Mouse (Mus musculus) stomach, postnatal 0 days (tissue): ENCODE results near the gene Cd209a. TPM values are rescaled to one million over a fixed set of nuclear protein-coding genes. Genes with fewer than 3 reads are reported as not detected.

Experiments
- ATAC-seq: fragments of 200-750 bp; cut with Nextera tagmentation; 2 replicates; pipeline ENCODE4 v1.8.0; 2017; ENCODE audit not compliant: low FRiP score, low TSS enrichment
- DNase-seq: peaks from one replicate; pipeline ENCODE4 v3.0.0-alpha.2; 2016; ENCODE audit warnings: low spot score
- H3K27ac ChIP-seq: fragments of 300-500 bp; sonication (generic); replicated peaks from 2 replicates; pipeline ENCODE4 v1.5.1; 2014; ENCODE audit warnings: mild to moderate bottlenecking, control low read depth
- H3K27me3 ChIP-seq: fragments of 300-500 bp; sonication (generic); 2 replicates; pipeline ENCODE4 v1.6.1; 2014; ENCODE audit warnings: low read length; ENCODE audit not compliant: control insufficient read depth, insufficient read depth
- H3K36me3 ChIP-seq: fragments of 300-500 bp; sonication (generic); 2 replicates; pipeline ENCODE4 v1.6.1; 2014; ENCODE audit warnings: low read length, mixed read lengths; ENCODE audit not compliant: control insufficient read depth, insufficient read depth
- H3K4me1 ChIP-seq: fragments of 300-500 bp; sonication (generic); replicated peaks from 2 replicates; pipeline ENCODE4 v1.6.1; 2014; ENCODE audit warnings: antibody characterized with exemption; ENCODE audit not compliant: control insufficient read depth, insufficient read depth
- H3K4me2 ChIP-seq: fragments of 300-500 bp; sonication (generic); replicated peaks from 2 replicates; pipeline ENCODE4 v1.6.1; 2014; ENCODE audit warnings: low read depth, mild to moderate bottlenecking, control low read depth, moderate library complexity
- H3K4me3 ChIP-seq: fragments of 300-500 bp; sonication (generic); 2 replicates; pipeline ENCODE4 v1.5.1; 2014; ENCODE audit warnings: low read depth, low read length, control low read depth
- H3K9ac ChIP-seq: fragments of 300-500 bp; sonication (generic); 2 replicates; pipeline ENCODE4 v1.6.1; 2014; ENCODE audit warnings: mild to moderate bottlenecking, low read length, control low read depth, mixed read lengths
- H3K9me3 ChIP-seq: fragments of 300-500 bp; sonication (generic); 2 replicates; pipeline ENCODE4 v1.6.1; 2016; ENCODE audit warnings: low read length; ENCODE audit not compliant: control insufficient read depth
- CTCF ChIP-seq: IDR thresholded peaks from 2 replicates; pipeline ENCODE4 v1.5.1; 2016; ENCODE audit warnings: antibody characterized with exemption, low read depth, mild to moderate bottlenecking, moderate library complexity
- EP300 ChIP-seq: optimal IDR thresholded peaks from 2 replicates; pipeline ENCODE3; 2016; ENCODE audit warnings: antibody characterized with exemption
- WGBS: fragments of 180-500 bp; shearing (Covaris S2); extraction: QIAGEN DNeasy Blood & Tissue Kit; methylation state at CpG from one replicate; pipeline ENCODE4 v1.1.7; 2014; 5-methylcytosine and 5-hydroxymethylcytosine counted together
- microRNA-seq: library from miRNA; unstranded; fragments of <30 nt; microRNA quantifications from one replicate; pipeline ENCODE4, GENCODE M21; 2016
- polyA plus RNA-seq: library from polyadenylated mRNA; unstranded; fragments of >200 nt; fragmentation: Nextera tagmentation; extraction: Ambion mirVana; gene quantifications from 2 replicates; pipeline ENCODE4 v1.2.1, GENCODE M21; 2015

Cd209a gene
- polyA plus RNA-seq, 1 experiment from 2014 or later = 0.11 TPM

GRCm38 (mm10) chr8:3707611-3708010 is 41.2 kb downstream of the Cd209a start:
- 64% methylated on average over 7 of the region's 7 CpGs for WGBS
- Histone ChIP-seq H3K9me3 (no peaks in the 10 kb centered on the region), H3K4me1 (no peaks in the 10 kb centered on the region), H3K27me3 (no peaks in the 10 kb centered on the region), H3K9ac (no peak overlapping the region), H3K36me3 (no peaks in the 10 kb centered on the region), H3K4me3 (no peak overlapping the region), H3K4me2 (no peak overlapping the region), H3K27ac (no peak overlapping the region)
- DNase-seq (no peak), ATAC-seq (no peak)
- TF ChIP-seq CTCF (no peak), EP300 (no peak)

GRCm38 (mm10) chr8:3705711-3706110 is 43.1 kb downstream of the Cd209a start:
- peak; percentile 29 for DNase-seq
- 58% methylated on average over 4 of the region's 4 CpGs for WGBS

GRCm38 (mm10) chr8:3701491-3701890 is 47.3 kb downstream of the Cd209a start:
- Histone ChIP-seq H3K27ac (no peak overlapping the region), H3K4me3 (no peak overlapping the region), H3K27me3 (no peaks in the 10 kb centered on the region), H3K9me3 (no peaks in the 10 kb centered on the region), H3K36me3 (no peaks in the 10 kb centered on the region), H3K4me1 (no peaks in the 10 kb centered on the region), H3K4me2 (no peak overlapping the region), H3K9ac (no peak overlapping the region)
- DNase-seq = no peak
- no peak for TF ChIP-seq CTCF
- TF ChIP-seq EP300 = no peak
- no peak for ATAC-seq
- WGBS = 93% methylated on average over 1 of the region's 1 CpGs

More at GRCm38 (mm10) chr8:3705711-3706110, 43.1 kb downstream of the Cd209a start:
- H3K4me2 ChIP-seq = no peak overlapping the region
- no peaks in the 10 kb centered on the region for H3K36me3 ChIP-seq
- H3K9me3 ChIP-seq = no peaks in the 10 kb centered on the region
- H3K9ac ChIP-seq = no peak overlapping the region
- H3K4me1 ChIP-seq = no peaks in the 10 kb centered on the region
- no peak overlapping the region for H3K4me3 ChIP-seq
- no peak for ATAC-seq
- TF ChIP-seq CTCF = peak; percentile 63
- no peak for TF ChIP-seq EP300
- no peak overlapping the region for H3K27ac ChIP-seq
- H3K27me3 ChIP-seq = no peaks in the 10 kb centered on the region

- DNase-seq (no peak), ATAC-seq (no peak)
- Histone ChIP-seq H3K4me1 (no peaks in the 10 kb centered on the region), H3K9ac (no peak within 1 kb of the TSS), H3K27ac (no peak within 1 kb of the TSS), H3K36me3 (no peaks in the 10 kb centered on the region), H3K4me2 (no peak within 1 kb of the TSS), H3K27me3 (no peaks in the 10 kb centered on the region), H3K9me3 (no peaks in the 10 kb centered on the region), H3K4me3 (no peak within 1 kb of the TSS)
- 82% methylated on average over 3 of the region's 3 CpGs for WGBS
- no peak for TF ChIP-seq CTCF
- TF ChIP-seq EP300 = no peak
Measured at GRCm38 (mm10) chr8:3694121-3694520, 54.7 kb downstream of the Cd209a start, which contains the start of gene Fcer2a. Gene Fcer2a (minus strand): TSS chr8:3694175.

Small RNAs within 50 kb of the gene (microRNA-seq; reads per million reads assigned to microRNA genes)
- not detected for gene Gm24934

Other genes starting within 250 kb of the Cd209a start
- 24.7 and 28.4 TPM in 2 replicates for gene Mcoln1, start 248.5 kb downstream of the Cd209a start, polyA plus RNA-seq
- gene Pnpla6, start 233.6 kb downstream of the Cd209a start, polyA plus RNA-seq = 15.4 and 16.0 TPM in 2 replicates
- gene C330021F23Rik, start 181.0 kb downstream of the Cd209a start, polyA plus RNA-seq = 0.18 and 0.38 TPM in 2 replicates
- gene Camsap3, start 161.7 kb downstream of the Cd209a start, polyA plus RNA-seq = 14.2 and 20.1 TPM in 2 replicates
- gene Xab2, start 127.7 kb downstream of the Cd209a start, polyA plus RNA-seq = 23.3 and 25.5 TPM in 2 replicates
- 143 and 171 TPM in 2 replicates for gene Pet100, start 127.4 kb downstream of the Cd209a start, polyA plus RNA-seq
- gene Pcp2, start 123.4 kb downstream of the Cd209a start, polyA plus RNA-seq = 0.25 TPM in 1 of 2 replicates, not detected in the other
- 111 and 121 TPM in 2 replicates for gene Stxbp2, start 118.0 kb downstream of the Cd209a start, polyA plus RNA-seq
- gene Retn, start 93.2 kb downstream of the Cd209a start, polyA plus RNA-seq = not detected in 2 replicates
- gene Mcemp1, start 83.2 kb downstream of the Cd209a start, polyA plus RNA-seq = 0.11 and 0.15 TPM in 2 replicates
- gene Fcor, start 76.6 kb downstream of the Cd209a start, polyA plus RNA-seq = 3.4 and 5.3 TPM in 2 replicates
- gene Trappc5, start 72.7 kb downstream of the Cd209a start, polyA plus RNA-seq = 26.6 and 27.9 TPM in 2 replicates
- 0.44 and 0.47 TPM in 2 replicates for gene Fcer2a, start 54.8 kb downstream of the Cd209a start, polyA plus RNA-seq
- 0.10 and 0.21 TPM in 2 replicates for gene Clec4g, start 28.3 kb downstream of the Cd209a start, polyA plus RNA-seq
- not detected in 2 replicates for gene Cd209e, start 105.3 kb upstream of the Cd209a start, polyA plus RNA-seq
- not detected in 2 replicates for gene Cd209d, start 129.6 kb upstream of the Cd209a start, polyA plus RNA-seq
- gene Cd209b, start 177.9 kb upstream of the Cd209a start, polyA plus RNA-seq = 0.10 TPM in 1 of 2 replicates, not detected in the other
- gene Cd209c, start 205.8 kb upstream of the Cd209a start, polyA plus RNA-seq = 0.06 and 0.21 TPM in 2 replicates